Mouse (Mus musculus) ES-Bruce4 (cell line): ENCODE measurements around the gene Xlr5a. TPM values are rescaled to one million over a fixed set of nuclear protein-coding genes. Genes with fewer than 3 reads are reported as not detected.
"Not testable (repeated sequence)": the region's sequence is repeated elsewhere in the genome, so short reads cannot be mapped to it uniquely, and the experiment has no call there.

ENCODE experiments used
- H3K27ac ChIP-seq: 2 replicates; pipeline ENCODE4 v1.5.1; 2012; ENCODE audit warnings: low read length, inconsistent platforms; ENCODE audit not compliant: insufficient read depth
- H3K27me3 ChIP-seq: 2 replicates; pipeline ENCODE4 v1.6.1; 2012; ENCODE audit warnings: mild to moderate bottlenecking, low read length, inconsistent platforms; ENCODE audit not compliant: control insufficient read depth, poor library complexity, insufficient read depth, severe bottlenecking
- H3K36me3 ChIP-seq: 2 replicates; pipeline ENCODE4 v1.6.1; 2012; ENCODE audit warnings: inconsistent platforms, mild to moderate bottlenecking, low read length, moderate library complexity; ENCODE audit not compliant: control insufficient read depth, poor library complexity, insufficient read depth, severe bottlenecking
- H3K4me1 ChIP-seq: one replicate; pipeline ENCODE4 v1.8.1; 2011; ENCODE audit warnings: low read length; ENCODE audit not compliant: control insufficient read depth, insufficient read depth
- H3K4me3 ChIP-seq: 2 replicates; pipeline ENCODE4 v1.5.1; 2011; ENCODE audit warnings: low read depth, mild to moderate bottlenecking, low read length
- H3K9ac ChIP-seq: 2 replicates; pipeline ENCODE4 v1.6.1; 2012; ENCODE audit warnings: low read depth, mild to moderate bottlenecking, inconsistent platforms; ENCODE audit not compliant: poor library complexity, severe bottlenecking
- H3K9me3 ChIP-seq: replicated peaks from 2 replicates; pipeline ENCODE4 v1.6.1; 2012; ENCODE audit warnings: mild to moderate bottlenecking, low read length, inconsistent platforms; ENCODE audit not compliant: control insufficient read depth, poor library complexity, insufficient read depth, severe bottlenecking
- CTCF ChIP-seq: IDR thresholded peaks from one replicate; pipeline ENCODE4 v1.8.1; 2011; ENCODE audit warnings: low read depth, low read length
- EP300 ChIP-seq: IDR thresholded peaks from 2 replicates; pipeline ENCODE4 v1.6.1; 2011; ENCODE audit warnings: low read depth, low read length; ENCODE audit not compliant: insufficient read depth
- POLR2A ChIP-seq: IDR thresholded peaks from one replicate; pipeline ENCODE4 v1.8.1; 2011; ENCODE audit warnings: low read length; ENCODE audit not compliant: insufficient read depth
- polyA plus RNA-seq: library from polyadenylated mRNA; stranded (reverse); fragments of >200 nt; gene quantifications from 2 replicates; pipeline ENCODE4 v1.2.4, GENCODE M21; 2011; ENCODE audit warnings: low read depth; ENCODE audit not compliant: missing spikeins, insufficient read depth, insufficient read length

The Xlr5a gene
- polyA plus RNA-seq, result not detected in 2 replicates

DNA sequence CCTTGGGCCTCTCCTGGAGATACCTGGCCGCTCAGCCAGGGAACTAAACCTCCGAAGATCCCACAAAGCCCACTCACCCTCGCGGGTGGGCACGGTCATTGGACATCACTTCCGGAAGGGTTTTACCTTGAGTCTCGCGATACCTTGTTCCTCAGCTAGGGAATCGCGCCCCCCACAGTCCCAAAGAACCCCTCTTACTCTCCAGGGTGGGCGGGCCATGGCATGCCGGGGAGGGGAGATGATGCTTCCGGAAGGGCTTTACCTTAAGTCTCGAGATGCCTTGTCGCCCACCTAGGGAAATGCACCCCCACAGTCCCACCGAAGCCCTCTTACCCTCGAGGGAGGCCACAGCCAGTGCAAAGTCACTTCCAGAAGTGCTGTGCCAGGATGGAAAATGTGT, at the start of gene Xlr5a, which contains the start of gene Xlr5c:
Gene Xlr5a (minus strand): TSS at position 101 of the 400 bp plus-strand sequence.
Gene Xlr5c (minus strand): TSS at position 101 of the 400 bp plus-strand sequence.
- H3K4me1 ChIP-seq, H3K27me3 ChIP-seq, H3K27ac ChIP-seq, H3K9me3 ChIP-seq, H3K9ac ChIP-seq, H3K36me3 ChIP-seq, H3K4me3 ChIP-seq: not testable (repeated sequence)

- no peaks in the 10 kb centered on the region for H3K27me3 ChIP-seq
- TF ChIP-seq CTCF (no peak), EP300 (no peak), POLR2A (no peak)
- H3K4me1 ChIP-seq, result no peaks in the 10 kb centered on the region
- H3K9me3 ChIP-seq, result no peaks in the 10 kb centered on the region
- H3K9ac ChIP-seq, result peak within 1 kb of the TSS; percentile 72
- H3K4me3 ChIP-seq, result peak within 1 kb of the TSS; percentile 88
- H3K27ac ChIP-seq, result no peak within 1 kb of the TSS
- H3K36me3 ChIP-seq, result no peaks in the 10 kb centered on the region
These were observed 49.7 kb upstream of the Xlr5a start, which contains the start of gene Zfp275 for GRCm38 (mm10) chrX:73342483-73342895. TSS of gene Zfp275 (plus strand) at chrX:73342621.

GRCm38 (mm10) chrX:73342068-73342467, 49.3 kb upstream of the Xlr5a start:
- Histone ChIP-seq H3K4me3 (no peak overlapping the region), H3K36me3 (no peaks in the 10 kb centered on the region), H3K27me3 (no peaks in the 10 kb centered on the region), H3K27ac (no peak overlapping the region), H3K4me1 (no peaks in the 10 kb centered on the region), H3K9me3 (no peaks in the 10 kb centered on the region), H3K9ac (no peak overlapping the region)
- TF ChIP-seq CTCF (no peak), EP300 (no peak), POLR2A (no peak)

GRCm38 (mm10) chrX:73341473-73341872, 48.7 kb upstream of the Xlr5a start:
- TF ChIP-seq EP300, result no peak
- Histone ChIP-seq H3K4me1 (no peaks in the 10 kb centered on the region), H3K36me3 (no peaks in the 10 kb centered on the region), H3K9ac (no peak overlapping the region), H3K27ac (no peak overlapping the region), H3K9me3 (no peaks in the 10 kb centered on the region), H3K4me3 (no peak overlapping the region), H3K27me3 (no peaks in the 10 kb centered on the region)

- Histone ChIP-seq H3K27me3 (no peaks in the 10 kb centered on the region), H3K9me3 (no peaks in the 10 kb centered on the region), H3K9ac (no peak within 1 kb of the TSS), H3K27ac (no peak within 1 kb of the TSS), H3K36me3 (no peaks in the 10 kb centered on the region), H3K4me3 (no peak within 1 kb of the TSS), H3K4me1 (no peaks in the 10 kb centered on the region)
- TF ChIP-seq CTCF (no peak), EP300 (no peak), POLR2A (no peak)
These were observed 44.0 kb upstream of the Xlr5a start, which contains the start of gene Gm45015 for GRCm38 (mm10) chrX:73336740-73337139. TSS of gene Gm45015 (minus strand) at chrX:73336840.

- H3K36me3 ChIP-seq, result no peaks in the 10 kb centered on the region
- no peaks in the 10 kb centered on the region for H3K27me3 ChIP-seq
- H3K9me3 ChIP-seq, result no peaks in the 10 kb centered on the region
- no peaks in the 10 kb centered on the region for H3K4me1 ChIP-seq
- H3K4me3 ChIP-seq, result no peak overlapping the region
- no peak for TF ChIP-seq CTCF
- no peak for TF ChIP-seq EP300
- TF ChIP-seq POLR2A, result no peak
- H3K9ac ChIP-seq, result no peak overlapping the region
- H3K27ac ChIP-seq, result no peak overlapping the region
These were observed 40.8 kb upstream of the Xlr5a start for GRCm38 (mm10) chrX:73333548-73333947.
